Mouse (Mus musculus): ENCODE results near the gene Tbx5. TPM values are rescaled to one million over a fixed set of nuclear protein-coding genes. Genes with fewer than 3 reads are reported as not detected.

Gene Tbx5
- polyA plus RNA-seq, 2 experiments, result 22.4 to 36.9 TPM

GRCm38 (mm10) chr5:119835053-119835867 is 2.8 kb downstream of the Tbx5 start:
- Histone ChIP-seq H3K4me1 (ENCODE audit: control insufficient read depth, insufficient read depth, low read length) (peaks cover 3% of the 10 kb centered on the region; the same call in 1 of the 2 replicates), H3K27ac (replicated peaks; ENCODE audit: low read depth, low read length) (peak overlapping the region; percentile 96), H3K4me3 (replicated peaks; ENCODE audit: low read length) (peak overlapping the region; percentile 54), H3K36me3 (ENCODE audit: control insufficient read depth, insufficient read depth, low read length) (peaks cover 18% of the 10 kb centered on the region; the same call in 1 of the 2 replicates), H3K4me2 (replicated peaks; ENCODE audit: low read depth, low read length, severe bottlenecking) (peak overlapping the region; percentile 66), H3K9ac (ENCODE audit: low read depth, low read length, severe bottlenecking) (peak overlapping the region; percentile 94), H3K27me3 (ENCODE audit: control insufficient read depth, insufficient read depth, low read length) (peaks cover 63% of the 10 kb centered on the region), H3K9me3 (ENCODE audit: control insufficient read depth, low read length) (no peaks in the 10 kb centered on the region)
- 0 out of 2 replicates have a peak, but pooled peaks have one; percentile 11 for TF ChIP-seq POLR2A (IDR thresholded peaks at IDR 0.05; ENCODE audit: borderline replicate concordance, extremely low read depth, insufficient read depth, insufficient read length)
- ATAC-seq (ENCODE audit: low FRiP score, low read depth) (no peak), DNase-seq (ENCODE audit: low spot score) (no peak)
- WGBS, result 3% methylated on average over 29 of the region's 30 CpGs

- DNase-seq (ENCODE audit: low spot score) (no peak), ATAC-seq (ENCODE audit: low FRiP score, low read depth) (no peak)
- WGBS, result 2% methylated on average over 12 of the region's 12 CpGs
- peak overlapping the region; percentile 54 for H3K4me3 ChIP-seq (replicated peaks; ENCODE audit: low read length)
- no peak for TF ChIP-seq POLR2A (IDR thresholded peaks at IDR 0.05; ENCODE audit: borderline replicate concordance, extremely low read depth, insufficient read depth, insufficient read length)
- peaks cover 59% of the 10 kb centered on the region for H3K27me3 ChIP-seq (ENCODE audit: control insufficient read depth, insufficient read depth, low read length)
- H3K9ac ChIP-seq (ENCODE audit: low read depth, low read length, severe bottlenecking), result peak overlapping the region; percentile 94
- H3K27ac ChIP-seq (replicated peaks; ENCODE audit: low read depth, low read length), result peak overlapping the region; percentile 96
- peak overlapping the region; percentile 66 for H3K4me2 ChIP-seq (replicated peaks; ENCODE audit: low read depth, low read length, severe bottlenecking)
- H3K36me3 ChIP-seq (ENCODE audit: control insufficient read depth, insufficient read depth, low read length), result peaks cover 18% of the 10 kb centered on the region; the same call in 1 of the 2 replicates
- peaks cover 3% of the 10 kb centered on the region; the same call in 1 of the 2 replicates for H3K4me1 ChIP-seq (ENCODE audit: control insufficient read depth, insufficient read depth, low read length)
- no peaks in the 10 kb centered on the region for H3K9me3 ChIP-seq (ENCODE audit: control insufficient read depth, low read length)
These were observed 3.4 kb downstream of the Tbx5 start for GRCm38 (mm10) chr5:119835868-119836209.

- H3K36me3 ChIP-seq (ENCODE audit: control insufficient read depth, insufficient read depth, low read length), result peaks cover 22% of the 10 kb centered on the region; the same call in 1 of the 2 replicates
- peak overlapping the region; percentile 96 for H3K27ac ChIP-seq (replicated peaks; ENCODE audit: low read depth, low read length)
- no peak for TF ChIP-seq POLR2A (IDR thresholded peaks at IDR 0.05; ENCODE audit: borderline replicate concordance, extremely low read depth, insufficient read depth, insufficient read length)
- H3K4me3 ChIP-seq (replicated peaks; ENCODE audit: low read length), result peak overlapping the region; percentile 54
- under 1% methylated on average over 27 of the region's 28 CpGs for WGBS
- H3K4me1 ChIP-seq (ENCODE audit: control insufficient read depth, insufficient read depth, low read length), result peaks cover 3% of the 10 kb centered on the region; the same call in 1 of the 2 replicates
- DNase-seq (ENCODE audit: low spot score), result no peak
- H3K4me2 ChIP-seq (replicated peaks; ENCODE audit: low read depth, low read length, severe bottlenecking), result peak overlapping the region; percentile 66
- no peak for ATAC-seq (ENCODE audit: low FRiP score, low read depth)
- H3K9ac ChIP-seq (ENCODE audit: low read depth, low read length, severe bottlenecking), result peak overlapping the region; percentile 94
- no peaks in the 10 kb centered on the region for H3K9me3 ChIP-seq (ENCODE audit: control insufficient read depth, low read length)
- peaks cover 59% of the 10 kb centered on the region for H3K27me3 ChIP-seq (ENCODE audit: control insufficient read depth, insufficient read depth, low read length)
These were observed 4.3 kb downstream of the Tbx5 start for GRCm38 (mm10) chr5:119836618-119837305.

- ATAC-seq (ENCODE audit: low FRiP score, low read depth), result no peak
- peaks cover 3% of the 10 kb centered on the region; the same call in 1 of the 2 replicates for H3K4me1 ChIP-seq (ENCODE audit: control insufficient read depth, insufficient read depth, low read length)
- peak overlapping the region; percentile 54 for H3K4me3 ChIP-seq (replicated peaks; ENCODE audit: low read length)
- no peak for TF ChIP-seq POLR2A (IDR thresholded peaks at IDR 0.05; ENCODE audit: borderline replicate concordance, extremely low read depth, insufficient read depth, insufficient read length)
- DNase-seq (ENCODE audit: low spot score), result no peak
- no peaks in the 10 kb centered on the region for H3K9me3 ChIP-seq (ENCODE audit: control insufficient read depth, low read length)
- H3K36me3 ChIP-seq (ENCODE audit: control insufficient read depth, insufficient read depth, low read length), result peaks cover 26% of the 10 kb centered on the region; the same call in 1 of the 2 replicates
- H3K27ac ChIP-seq (replicated peaks; ENCODE audit: low read depth, low read length), result peak overlapping the region; percentile 96
- peak overlapping the region; percentile 94 for H3K9ac ChIP-seq (ENCODE audit: low read depth, low read length, severe bottlenecking)
- H3K27me3 ChIP-seq (ENCODE audit: control insufficient read depth, insufficient read depth, low read length), result peaks cover 60% of the 10 kb centered on the region
- H3K4me2 ChIP-seq (replicated peaks; ENCODE audit: low read depth, low read length, severe bottlenecking), result peak overlapping the region; percentile 66
- WGBS, result under 1% methylated on average over 19 of the region's 19 CpGs
These were observed 4.8 kb downstream of the Tbx5 start for GRCm38 (mm10) chr5:119837306-119837675.

- Histone ChIP-seq H3K4me2 (replicated peaks; ENCODE audit: low read depth, low read length, severe bottlenecking) (peak overlapping the region; percentile 66), H3K4me1 (ENCODE audit: control insufficient read depth, insufficient read depth, low read length) (peaks cover 3% of the 10 kb centered on the region; the same call in 1 of the 2 replicates), H3K36me3 (ENCODE audit: control insufficient read depth, insufficient read depth, low read length) (peaks cover 29% of the 10 kb centered on the region; the same call in 1 of the 2 replicates), H3K9ac (ENCODE audit: low read depth, low read length, severe bottlenecking) (peak overlapping the region; percentile 94), H3K27me3 (ENCODE audit: control insufficient read depth, insufficient read depth, low read length) (peaks cover 63% of the 10 kb centered on the region), H3K4me3 (replicated peaks; ENCODE audit: low read length) (peak overlapping the region; percentile 54), H3K9me3 (ENCODE audit: control insufficient read depth, low read length) (no peaks in the 10 kb centered on the region), H3K27ac (replicated peaks; ENCODE audit: low read depth, low read length) (peak overlapping the region; percentile 96)
- WGBS, result 6% methylated on average over 3 of the region's 3 CpGs
- ATAC-seq (ENCODE audit: low FRiP score, low read depth) (no peak), DNase-seq (ENCODE audit: low spot score) (no peak)
- no peak for TF ChIP-seq POLR2A (IDR thresholded peaks at IDR 0.05; ENCODE audit: borderline replicate concordance, extremely low read depth, insufficient read depth, insufficient read length)
These were observed 5.4 kb downstream of the Tbx5 start for GRCm38 (mm10) chr5:119837861-119838260.
